Mouse (Mus musculus): ENCODE results near the gene Slain1.

- no peak for TF ChIP-seq CTCF (IDR thresholded peaks at IDR 0.05; ENCODE audit: low read depth)
- no peak for TF ChIP-seq EP300 (IDR thresholded peaks at IDR 0.05; ENCODE audit: low read depth)
Measured at GRCm38 (mm10) chr14:103663026-103663425, 13.0 kb downstream of the Slain1 start.
